Mouse (Mus musculus): ENCODE data around the gene Osbp2. TPM values are rescaled to one million over a fixed set of nuclear protein-coding genes. Genes with fewer than 3 reads are reported as not detected.

Gene Osbp2
- polyA plus RNA-seq, 1 experiment from 2014 or later, result 1.3 TPM

DNA sequence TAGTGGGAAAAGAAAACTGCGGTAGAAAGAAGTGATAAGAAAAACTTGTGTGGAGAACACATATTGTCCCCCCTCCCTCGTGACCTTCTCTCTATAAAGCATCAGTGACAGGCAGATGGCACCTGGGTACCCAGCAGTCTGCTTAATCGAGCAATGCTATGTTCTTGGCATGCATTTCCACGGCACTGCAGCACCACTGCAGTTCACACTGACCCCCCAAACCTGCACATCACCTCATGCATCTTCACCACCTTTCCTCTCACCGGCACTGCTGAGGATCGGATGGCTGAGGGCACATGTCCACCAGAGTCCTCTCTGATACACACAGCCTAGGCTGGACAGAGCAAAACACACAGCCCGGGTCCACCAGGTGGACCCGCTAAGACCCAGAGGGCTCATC lies 90.6 kb downstream of the Osbp2 start:
- ATAC-seq (replicated peaks; ENCODE audit: low FRiP score, low read depth) (no peak), DNase-seq (ENCODE audit: low spot score) (no peak)
- no peak overlapping the region for H3K4me2 ChIP-seq (ENCODE audit: low read length)
- H3K36me3 ChIP-seq (ENCODE audit: insufficient read depth, low read length), result no peaks in the 10 kb centered on the region
- H3K4me3 ChIP-seq (replicated peaks; ENCODE audit: low read depth, low read length), result no peak overlapping the region
- H3K9ac ChIP-seq (ENCODE audit: low read depth, low read length), result no peak overlapping the region
- H3K4me1 ChIP-seq (replicated peaks; ENCODE audit: insufficient read depth, low read length), result peaks cover 9% of the 10 kb centered on the region; the same call in 1 of the 2 replicates
- H3K27ac ChIP-seq, result no peak overlapping the region
- peaks cover 20% of the 10 kb centered on the region for H3K27me3 ChIP-seq (ENCODE audit: insufficient read depth, low read length)
- TF ChIP-seq CTCF (IDR thresholded peaks at IDR 0.05; ENCODE audit: low read depth), result no peak
- 82% methylated on average over 8 of the region's 8 CpGs for WGBS
- no peaks in the 10 kb centered on the region for H3K9me3 ChIP-seq (replicated peaks; ENCODE audit: low read length)

DNA sequence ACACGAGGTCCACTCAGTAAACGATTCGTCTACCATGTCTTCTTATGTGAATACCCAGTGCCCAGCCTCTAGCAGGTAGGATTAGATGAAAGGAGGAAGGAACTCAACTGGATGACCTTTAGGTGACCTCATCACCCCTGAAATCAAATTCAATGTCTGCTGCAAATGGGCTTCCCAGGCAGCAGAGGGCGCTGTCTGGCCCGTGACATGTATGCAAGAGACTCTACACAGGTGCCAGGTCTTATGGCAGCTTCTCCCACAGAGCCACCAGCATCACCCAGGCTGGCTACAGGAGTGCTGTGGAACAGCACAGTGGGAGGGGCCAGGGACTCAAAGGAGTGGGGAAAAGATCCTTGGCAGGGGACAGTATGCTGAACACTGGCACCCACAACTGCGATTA lies 92.4 kb downstream of the Osbp2 start:
- Histone ChIP-seq H3K4me3 (replicated peaks; ENCODE audit: low read depth, low read length) (no peak overlapping the region), H3K4me1 (replicated peaks; ENCODE audit: insufficient read depth, low read length) (peaks cover 9% of the 10 kb centered on the region; the same call in 1 of the 2 replicates), H3K9me3 (replicated peaks; ENCODE audit: low read length) (no peaks in the 10 kb centered on the region), H3K36me3 (ENCODE audit: insufficient read depth, low read length) (no peaks in the 10 kb centered on the region), H3K27me3 (ENCODE audit: insufficient read depth, low read length) (peaks cover 20% of the 10 kb centered on the region), H3K27ac (no peak overlapping the region), H3K9ac (ENCODE audit: low read depth, low read length) (no peak overlapping the region), H3K4me2 (ENCODE audit: low read length) (no peak overlapping the region)
- ATAC-seq (replicated peaks; ENCODE audit: low FRiP score, low read depth) (no peak), DNase-seq (ENCODE audit: low spot score) (no peak)
- 61% methylated on average over 6 of the region's 6 CpGs for WGBS
- peak; percentile 37; the same call in 1 of the 2 replicates for TF ChIP-seq CTCF (IDR thresholded peaks at IDR 0.05; ENCODE audit: low read depth)

DNA sequence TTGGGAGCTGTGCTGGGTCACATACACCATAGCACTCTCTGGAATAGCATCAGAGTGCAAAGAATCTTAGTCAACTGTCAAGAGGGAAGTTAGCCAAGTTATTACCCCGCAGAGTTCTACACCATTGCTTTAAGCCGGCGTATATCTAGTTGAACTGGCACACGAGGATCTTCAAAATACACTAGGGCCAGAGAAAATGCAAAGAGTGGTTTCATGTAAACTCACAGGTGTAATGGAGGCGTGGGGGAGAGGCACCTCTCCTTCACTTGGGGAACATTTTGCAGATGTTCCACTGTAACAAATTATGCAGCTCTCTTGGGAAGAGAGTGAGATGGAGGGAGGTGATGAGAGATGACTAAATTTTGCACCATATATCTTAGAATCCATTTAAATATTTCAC lies 95.9 kb downstream of the Osbp2 start:
- Histone ChIP-seq H3K4me3 (replicated peaks; ENCODE audit: low read depth, low read length) (no peak overlapping the region), H3K4me2 (ENCODE audit: low read length) (no peak overlapping the region), H3K9ac (ENCODE audit: low read depth, low read length) (no peak overlapping the region), H3K27ac (no peak overlapping the region), H3K4me1 (replicated peaks; ENCODE audit: insufficient read depth, low read length) (no peaks in the 10 kb centered on the region), H3K27me3 (ENCODE audit: insufficient read depth, low read length) (0 out of 2 replicates have a peak, but pooled peaks cover 3% of the 10 kb centered on the region), H3K36me3 (ENCODE audit: insufficient read depth, low read length) (no peaks in the 10 kb centered on the region), H3K9me3 (replicated peaks; ENCODE audit: low read length) (no peaks in the 10 kb centered on the region)
- DNase-seq (ENCODE audit: low spot score), result no peak
- ATAC-seq (replicated peaks; ENCODE audit: low FRiP score, low read depth), result no peak
- 73% methylated on average over 5 of the region's 5 CpGs for WGBS
- no peak for TF ChIP-seq CTCF (IDR thresholded peaks at IDR 0.05; ENCODE audit: low read depth)

DNA sequence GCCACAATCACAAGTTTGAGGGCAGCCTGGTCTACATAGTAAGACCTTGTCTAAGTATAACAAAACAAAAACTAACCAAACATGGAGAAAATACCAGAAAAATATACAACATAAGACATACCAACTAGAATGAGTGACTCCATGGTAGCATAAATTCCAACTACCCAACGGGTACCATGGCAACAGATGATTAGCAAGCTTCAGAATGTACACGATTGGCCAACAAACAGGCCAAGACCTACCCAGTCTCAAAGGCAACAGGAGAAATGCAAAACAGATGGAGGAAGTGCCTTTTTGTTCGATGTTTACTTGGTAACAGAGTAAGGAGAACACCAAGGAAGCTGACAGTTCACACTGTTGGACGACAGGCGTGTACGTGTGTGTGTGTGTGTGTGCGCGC lies 96.7 kb downstream of the Osbp2 start:
- Histone ChIP-seq H3K9me3 (replicated peaks; ENCODE audit: low read length) (no peaks in the 10 kb centered on the region), H3K27me3 (ENCODE audit: insufficient read depth, low read length) (0 out of 2 replicates have a peak, but pooled peaks cover 6% of the 10 kb centered on the region), H3K36me3 (ENCODE audit: insufficient read depth, low read length) (no peaks in the 10 kb centered on the region), H3K4me2 (ENCODE audit: low read length) (no peak overlapping the region), H3K4me3 (replicated peaks; ENCODE audit: low read depth, low read length) (no peak overlapping the region), H3K4me1 (replicated peaks; ENCODE audit: insufficient read depth, low read length) (0 out of 2 replicates have a peak, but pooled peaks cover 6% of the 10 kb centered on the region), H3K27ac (no peak overlapping the region), H3K9ac (ENCODE audit: low read depth, low read length) (no peak overlapping the region)
- ATAC-seq (replicated peaks; ENCODE audit: low FRiP score, low read depth) (no peak), DNase-seq (ENCODE audit: low spot score) (no peak)
- 91% methylated on average over 8 of the region's 8 CpGs for WGBS
- TF ChIP-seq CTCF (IDR thresholded peaks at IDR 0.05; ENCODE audit: low read depth), result no peak

DNA sequence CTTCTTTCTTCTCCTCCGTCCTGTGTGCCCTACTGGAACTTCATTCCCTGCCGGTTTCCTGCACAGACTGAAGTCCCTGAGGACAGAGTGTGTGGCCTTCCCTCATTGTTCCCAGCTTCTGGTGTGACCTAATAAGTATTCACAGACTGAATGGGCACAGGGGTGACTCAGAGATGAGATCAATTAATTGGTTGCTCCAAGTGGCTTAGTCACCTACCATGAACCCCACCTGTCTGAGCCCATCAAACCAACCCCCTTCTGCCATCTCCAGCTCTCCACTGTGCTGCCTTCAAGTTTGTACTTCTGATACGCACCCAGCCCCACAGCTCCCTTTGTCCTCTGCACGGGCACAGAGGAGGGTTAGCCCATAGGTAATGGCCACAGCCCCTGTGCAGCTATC lies 99.4 kb downstream of the Osbp2 start:
- no peak for TF ChIP-seq CTCF (IDR thresholded peaks at IDR 0.05; ENCODE audit: low read depth)
- Histone ChIP-seq H3K9me3 (replicated peaks; ENCODE audit: low read length) (no peaks in the 10 kb centered on the region), H3K27ac (no peak overlapping the region), H3K9ac (ENCODE audit: low read depth, low read length) (no peak overlapping the region), H3K4me3 (replicated peaks; ENCODE audit: low read depth, low read length) (no peak overlapping the region), H3K36me3 (ENCODE audit: insufficient read depth, low read length) (no peaks in the 10 kb centered on the region), H3K4me1 (replicated peaks; ENCODE audit: insufficient read depth, low read length) (0 out of 2 replicates have a peak, but pooled peaks cover 6% of the 10 kb centered on the region), H3K27me3 (ENCODE audit: insufficient read depth, low read length) (peaks cover 16% of the 10 kb centered on the region; the same call in 1 of the 2 replicates), H3K4me2 (ENCODE audit: low read length) (no peak overlapping the region)
- 62% methylated on average over 4 of the region's 4 CpGs for WGBS
- no peak for ATAC-seq (replicated peaks; ENCODE audit: low FRiP score, low read depth)
- DNase-seq (ENCODE audit: low spot score), result no peak

DNA sequence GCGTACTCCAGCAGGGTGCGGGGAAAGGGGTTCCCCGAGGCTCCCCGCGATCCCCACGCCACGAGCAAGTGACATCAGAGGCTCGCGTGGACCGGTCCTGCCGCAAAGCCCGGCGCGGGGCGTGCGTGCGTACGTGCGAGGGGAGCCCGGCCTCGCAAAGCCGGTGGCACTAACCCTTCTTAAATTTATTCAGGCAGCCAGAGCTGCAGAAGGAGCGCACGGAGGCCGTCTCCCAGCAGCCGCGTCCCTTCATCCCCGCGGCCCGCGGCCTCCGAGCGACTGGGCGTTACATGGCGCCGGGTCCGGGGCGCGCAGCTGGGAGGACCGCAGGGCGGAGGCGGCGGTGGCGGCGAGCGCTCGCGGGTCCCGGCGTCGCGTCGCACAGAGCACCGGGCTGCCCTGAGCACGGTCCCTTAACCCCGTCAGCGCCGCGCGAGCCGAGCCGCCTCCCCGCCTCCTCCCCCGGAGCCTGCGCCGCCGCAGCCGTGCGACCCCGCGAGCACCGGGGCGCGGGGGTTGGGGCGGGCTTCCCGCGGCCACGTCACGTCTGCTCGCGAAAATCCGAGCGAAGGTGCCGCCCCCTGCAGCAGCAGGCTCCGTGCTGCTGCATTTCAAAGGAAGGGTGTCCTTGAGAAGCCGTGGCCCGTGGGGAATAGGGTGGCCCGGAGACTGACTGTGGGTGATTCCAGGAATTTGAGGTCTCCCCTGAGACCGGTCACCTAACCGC lies 101.8 kb downstream of the Osbp2 start:
- peaks cover 16% of the 10 kb centered on the region; the same call in 1 of the 2 replicates for H3K27me3 ChIP-seq (ENCODE audit: insufficient read depth, low read length)

More for the DNA sequence above, 101.8 kb downstream of the Osbp2 start:
- Histone ChIP-seq H3K4me3 (replicated peaks; ENCODE audit: low read depth, low read length) (peak overlapping the region; percentile 61), H3K36me3 (ENCODE audit: insufficient read depth, low read length) (no peaks in the 10 kb centered on the region), H3K27ac (no peak overlapping the region), H3K4me2 (ENCODE audit: low read length) (peak overlapping the region; percentile 67), H3K4me1 (replicated peaks; ENCODE audit: insufficient read depth, low read length) (0 out of 2 replicates have a peak, but pooled peaks cover 6% of the 10 kb centered on the region), H3K9me3 (replicated peaks; ENCODE audit: low read length) (no peaks in the 10 kb centered on the region), H3K9ac (ENCODE audit: low read depth, low read length) (peak overlapping the region; percentile 40)
- ATAC-seq (replicated peaks; ENCODE audit: low FRiP score, low read depth) (peak; percentile 43; the same call in 1 of the 2 replicates), DNase-seq (ENCODE audit: low spot score) (peak; percentile 19)
- no peak for TF ChIP-seq CTCF (IDR thresholded peaks at IDR 0.05; ENCODE audit: low read depth)
- 2% methylated on average over 80 of the region's 90 CpGs for WGBS

Data from kidney, postnatal 0 days (tissue).